Mouse (Mus musculus) liver, postnatal 0 days (tissue): ENCODE measurements around the gene Mycbp2. TPM values are rescaled to one million over a fixed set of nuclear protein-coding genes. Genes with fewer than 3 reads are reported as not detected.

ENCODE experiments used
- ATAC-seq: fragments of 200-750 bp; cut with Nextera tagmentation; 2 replicates; pipeline ENCODE4 v1.8.0; 2017; ENCODE audit warnings: mild to moderate bottlenecking, moderate library complexity
- DNase-seq: peaks from one replicate; pipeline ENCODE4 v3.0.0-alpha.2; 2016
- H3K27ac ChIP-seq: fragments of 300-500 bp; sonication (generic); 2 replicates; pipeline ENCODE4 v1.5.1; 2014; ENCODE audit warnings: antibody characterized with exemption, moderate library complexity, mild to moderate bottlenecking, low read depth
- H3K27me3 ChIP-seq: fragments of 300-500 bp; sonication (generic); 2 replicates; pipeline ENCODE4 v1.6.1; 2014; ENCODE audit warnings: low read length, control low read depth, mixed read lengths; ENCODE audit not compliant: insufficient read depth
- H3K36me3 ChIP-seq: fragments of 300-500 bp; sonication (generic); replicated peaks from 2 replicates; pipeline ENCODE4 v1.6.1; 2014; ENCODE audit warnings: mild to moderate bottlenecking, control low read depth, low read length, moderate library complexity, mixed read lengths; ENCODE audit not compliant: insufficient read depth
- H3K4me1 ChIP-seq: fragments of 300-500 bp; sonication (generic); 2 replicates; pipeline ENCODE4 v1.6.1; 2014; ENCODE audit warnings: antibody characterized with exemption, mild to moderate bottlenecking, control low read depth; ENCODE audit not compliant: insufficient read depth
- H3K4me2 ChIP-seq: fragments of 300-500 bp; sonication (generic); 2 replicates; pipeline ENCODE4 v1.6.1; 2014; ENCODE audit warnings: low read depth, mild to moderate bottlenecking, low read length, moderate library complexity, mixed read lengths
- H3K4me3 ChIP-seq: fragments of 300-500 bp; sonication (generic); 2 replicates; pipeline ENCODE4 v1.5.1; 2014; ENCODE audit warnings: low read depth, low read length
- H3K9ac ChIP-seq: fragments of 300-500 bp; sonication (generic); replicated peaks from 2 replicates; pipeline ENCODE4 v1.6.1; 2014; ENCODE audit warnings: mild to moderate bottlenecking, moderate library complexity
- H3K9me3 ChIP-seq: fragments of 300-500 bp; sonication (generic); 2 replicates; pipeline ENCODE4 v1.6.1; 2016; ENCODE audit warnings: mild to moderate bottlenecking, control low read depth, low read length, mixed read lengths
- CTCF ChIP-seq: sonication (generic); IDR thresholded peaks from 2 replicates; pipeline ENCODE4 v1.5.1; 2016; ENCODE audit warnings: antibody characterized with exemption, low read depth
- EP300 ChIP-seq: IDR thresholded peaks from 2 replicates; pipeline ENCODE4 v1.6.1; 2016; ENCODE audit warnings: antibody characterized with exemption, low read depth, mild to moderate bottlenecking
- WGBS: fragments of 180-500 bp; shearing (Covaris S2); extraction: QIAGEN DNeasy Blood & Tissue Kit; methylation state at CpG from one replicate; pipeline ENCODE4 v1.1.7; 2014; ENCODE audit not compliant: insufficient replicate concordance; 5-methylcytosine and 5-hydroxymethylcytosine counted together
- polyA plus RNA-seq: library from polyadenylated mRNA; unstranded; fragments of >200 nt; fragmentation: Nextera tagmentation; extraction: Ambion mirVana; gene quantifications from 2 replicates; pipeline ENCODE4 v1.2.1, GENCODE M21; 2015

Mycbp2 gene
- polyA plus RNA-seq, 1 experiment from 2014 or later, result 8.0 TPM

- Histone ChIP-seq H3K27ac (no peak overlapping the region), H3K4me2 (no peak overlapping the region), H3K36me3 (peaks cover 34% of the 10 kb centered on the region), H3K27me3 (no peaks in the 10 kb centered on the region), H3K9ac (no peak overlapping the region), H3K4me3 (no peak overlapping the region), H3K9me3 (no peaks in the 10 kb centered on the region), H3K4me1 (peaks cover 21% of the 10 kb centered on the region)
- no peak for DNase-seq
- 90% methylated on average over 8 of the region's 8 CpGs for WGBS
- TF ChIP-seq EP300, result no peak
- no peak for TF ChIP-seq CTCF
- ATAC-seq, result no peak
Observed at GRCm38 (mm10) chr14:103095826-103096225, 250.8 kb downstream of the Mycbp2 start.

GRCm38 (mm10) chr14:103095036-103095435 is 251.6 kb downstream of the Mycbp2 start:
- H3K27me3 ChIP-seq, result no peaks in the 10 kb centered on the region
- peaks cover 18% of the 10 kb centered on the region for H3K4me1 ChIP-seq
- H3K4me2 ChIP-seq, result no peak overlapping the region
- no peak overlapping the region for H3K9ac ChIP-seq
- no peak overlapping the region for H3K4me3 ChIP-seq
- ATAC-seq (no peak), DNase-seq (no peak)
- TF ChIP-seq EP300 (no peak), CTCF (no peak)
- H3K27ac ChIP-seq, result no peak overlapping the region
- WGBS, result 85% methylated on average over 8 of the region's 8 CpGs
- H3K36me3 ChIP-seq, result peaks cover 36% of the 10 kb centered on the region
- H3K9me3 ChIP-seq, result no peaks in the 10 kb centered on the region

GRCm38 (mm10) chr14:103093670-103094069 is 252.9 kb downstream of the Mycbp2 start:
- 50% methylated on average over 4 of the region's 4 CpGs for WGBS
- Histone ChIP-seq H3K4me2 (no peak overlapping the region), H3K36me3 (peaks cover 46% of the 10 kb centered on the region), H3K9me3 (no peaks in the 10 kb centered on the region), H3K4me3 (no peak overlapping the region), H3K27ac (no peak overlapping the region), H3K9ac (no peak overlapping the region), H3K4me1 (peaks cover 18% of the 10 kb centered on the region), H3K27me3 (no peaks in the 10 kb centered on the region)
- TF ChIP-seq EP300, result no peak
- no peak for TF ChIP-seq CTCF
- DNase-seq (no peak), ATAC-seq (no peak)

GRCm38 (mm10) chr14:103093236-103093635 is 253.4 kb downstream of the Mycbp2 start:
- 92% methylated on average over 3 of the region's 3 CpGs for WGBS
- ATAC-seq (no peak), DNase-seq (no peak)
- TF ChIP-seq EP300, result no peak
- Histone ChIP-seq H3K4me3 (no peak overlapping the region), H3K4me2 (no peak overlapping the region), H3K4me1 (peaks cover 18% of the 10 kb centered on the region), H3K36me3 (peaks cover 49% of the 10 kb centered on the region), H3K9ac (no peak overlapping the region), H3K27ac (no peak overlapping the region), H3K27me3 (no peaks in the 10 kb centered on the region), H3K9me3 (no peaks in the 10 kb centered on the region)

GRCm38 (mm10) chr14:103088624-103089023 is 258.0 kb downstream of the Mycbp2 start:
- no peaks in the 10 kb centered on the region for H3K9me3 ChIP-seq
- ATAC-seq, result no peak
- TF ChIP-seq CTCF, result peak; percentile 88
- TF ChIP-seq EP300, result no peak
- H3K36me3 ChIP-seq, result peaks cover 68% of the 10 kb centered on the region
- no peak overlapping the region for H3K4me2 ChIP-seq
- peak; percentile 47 for DNase-seq
- H3K4me3 ChIP-seq, result no peak overlapping the region
- 68% methylated on average over 6 of the region's 6 CpGs for WGBS
- peaks cover 27% of the 10 kb centered on the region for H3K4me1 ChIP-seq
- no peaks in the 10 kb centered on the region for H3K27me3 ChIP-seq
- H3K27ac ChIP-seq, result no peak overlapping the region
- no peak overlapping the region for H3K9ac ChIP-seq

DNA sequence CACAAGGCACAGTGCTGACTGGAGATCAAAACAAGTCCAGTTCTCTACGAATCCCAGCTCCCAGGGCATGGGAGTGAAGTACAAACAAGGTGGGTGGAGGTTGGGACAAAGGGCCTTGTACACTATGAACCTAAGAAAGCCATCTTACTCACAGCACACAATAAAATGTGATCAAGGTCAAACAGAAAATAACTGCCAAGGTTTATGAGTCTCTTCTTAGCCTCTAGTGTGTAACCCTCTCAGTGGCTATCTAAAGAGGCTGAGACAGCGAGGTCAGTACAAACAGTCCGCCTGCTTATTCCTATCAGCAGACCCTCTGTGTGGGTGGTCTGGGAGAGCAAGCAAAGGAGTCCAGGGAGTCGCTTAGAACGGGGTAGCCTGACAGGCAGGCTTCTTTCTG is 258.8 kb downstream of the Mycbp2 start:
- no peaks in the 10 kb centered on the region for H3K9me3 ChIP-seq
- no peaks in the 10 kb centered on the region for H3K27me3 ChIP-seq
- TF ChIP-seq EP300 (peak; percentile 32; the same call in 1 of the 2 replicates), CTCF (no peak)
- no peak for ATAC-seq
- no peak overlapping the region for H3K4me3 ChIP-seq
- H3K36me3 ChIP-seq, result peaks cover 68% of the 10 kb centered on the region
- no peak overlapping the region for H3K9ac ChIP-seq
- peaks cover 24% of the 10 kb centered on the region for H3K4me1 ChIP-seq
- H3K27ac ChIP-seq, result peak overlapping the region; percentile 84
- WGBS, result 86% methylated on average over 5 of the region's 5 CpGs
- no peak overlapping the region for H3K4me2 ChIP-seq
- DNase-seq, result no peak
